Mouse (Mus musculus): ENCODE data around the gene Lyar.
A peak's percentile ranks its signal among the peaks of the same experiment; 100 is the strongest.

Gene Lyar

GRCm38 (mm10) chr5:38255644-38256043 lies 35.4 kb downstream of the Lyar start:
- no peak for DNase-seq (ENCODE audit: low spot score in 2 of 2)

- DNase-seq (ENCODE audit: low spot score in 2 of 2) = no peak
Measured at GRCm38 (mm10) chr5:38256551-38256950, 36.3 kb downstream of the Lyar start.

- no peak for DNase-seq (ENCODE audit: low spot score in 2 of 2)
Measured at GRCm38 (mm10) chr5:38258034-38258772, 37.9 kb downstream of the Lyar start.

- no peak for DNase-seq (ENCODE audit: low spot score in 2 of 2)
Measured at GRCm38 (mm10) chr5:38258773-38259146, 38.5 kb downstream of the Lyar start.

- DNase-seq (ENCODE audit: low spot score in 2 of 2) = no peak
Measured at GRCm38 (mm10) chr5:38259455-38260106, 39.3 kb downstream of the Lyar start.

- peak; percentile 73 to 80 for DNase-seq (ENCODE audit: low spot score in 2 of 2)
Measured at GRCm38 (mm10) chr5:38260107-38260682, 39.9 kb downstream of the Lyar start, which contains the start of gene Tmem128. Gene Tmem128, plus strand, starts transcription at chr5:38260185.

- DNase-seq (ENCODE audit: low spot score in 2 of 2) = no peak
Measured at GRCm38 (mm10) chr5:38270942-38271341, 50.7 kb downstream of the Lyar start.

GRCm38 (mm10) chr5:38273831-38274230 lies 53.6 kb downstream of the Lyar start:
- DNase-seq (ENCODE audit: low spot score in 2 of 2) = no peak

GRCm38 (mm10) chr5:38275771-38276170 lies 55.5 kb downstream of the Lyar start, which contains the start of gene Otop1:
Gene Otop1, plus strand, starts transcription at chr5:38275972.
- no peak for DNase-seq (ENCODE audit: low spot score in 2 of 2)

- no peak for DNase-seq (ENCODE audit: low spot score in 2 of 2)
Measured at GRCm38 (mm10) chr5:38276451-38276850, 56.2 kb downstream of the Lyar start.

- DNase-seq (ENCODE audit: low spot score in 2 of 2) = no peak
Measured at GRCm38 (mm10) chr5:38277098-38277866, 57.0 kb downstream of the Lyar start.

GRCm38 (mm10) chr5:38277936-38278600 lies 57.8 kb downstream of the Lyar start:
- no peak for DNase-seq (ENCODE audit: low spot score in 2 of 2)

- DNase-seq (ENCODE audit: low spot score in 2 of 2) = no peak
Measured at GRCm38 (mm10) chr5:38280075-38280474, 59.8 kb downstream of the Lyar start.

Measured in right cerebral cortex, adult 2 months (tissue).